Mouse (Mus musculus): ENCODE measurements at regions not wholly inside any gene's neighbourhood (a gene's known extent, or its start where the extent isn't known, plus 50 kb on each side); places are given as distances from the start of the nearest gene placed in this dataset.

DNA sequence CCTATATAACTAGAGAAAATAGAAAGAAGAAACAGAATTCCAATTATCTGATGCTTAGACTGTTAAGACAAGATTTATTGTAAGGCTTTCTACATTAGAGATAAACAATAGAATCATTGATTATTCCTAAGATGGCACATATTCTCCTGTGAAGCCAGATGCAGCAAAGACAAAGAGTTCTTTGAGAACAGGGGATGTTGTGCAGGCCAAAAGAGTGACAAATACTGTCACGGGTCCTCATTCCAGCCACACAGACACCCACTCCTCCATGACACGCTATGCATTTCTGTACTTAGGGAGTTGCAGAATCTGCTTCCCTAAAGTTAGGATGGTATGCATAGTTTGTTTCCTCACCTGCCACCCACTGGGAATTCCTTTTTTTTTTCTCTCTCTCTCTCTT, 245.2 kb downstream of the Sv2b start:
- ATAC-seq (replicated peaks in 1 of 2; ENCODE audit: insufficient read depth in 1 of 2, low FRiP score in 2 of 2, low TSS enrichment in 1 of 2, low read depth in 1 of 2, poor library complexity in 2 of 2, severe bottlenecking in 2 of 2): no peak

DNA sequence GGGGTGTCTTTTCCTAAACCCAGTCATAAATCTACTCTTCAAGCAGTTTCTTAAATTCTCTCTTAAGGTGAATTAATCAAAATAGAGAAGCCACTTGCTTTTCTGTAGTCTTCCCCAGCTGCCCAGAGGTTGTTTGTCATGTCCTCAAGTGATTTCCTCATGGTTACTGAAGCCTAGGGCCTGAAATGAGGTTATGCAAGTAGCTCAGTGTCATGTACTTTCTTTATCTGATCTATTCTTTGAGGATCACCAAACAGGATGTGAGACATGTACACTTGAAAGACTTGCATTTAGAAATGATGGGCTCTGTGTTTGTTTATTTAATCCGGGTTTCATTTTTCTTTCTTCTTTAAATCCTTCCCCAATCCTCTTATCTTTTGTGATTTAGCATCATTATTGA, 258.8 kb downstream of the Sv2b start:
- no peak for ATAC-seq (replicated peaks in 1 of 2; ENCODE audit: insufficient read depth in 1 of 2, low FRiP score in 2 of 2, low TSS enrichment in 1 of 2, low read depth in 1 of 2, poor library complexity in 2 of 2, severe bottlenecking in 2 of 2)

- no peak for ATAC-seq (replicated peaks in 1 of 2; ENCODE audit: insufficient read depth in 1 of 2, low FRiP score in 2 of 2, low TSS enrichment in 1 of 2, low read depth in 1 of 2, poor library complexity in 2 of 2, severe bottlenecking in 2 of 2)
Observed at GRCm38 (mm10) chr7:75049751-75050150, 259.3 kb downstream of the Sv2b start.

GRCm38 (mm10) chr7:75048822-75049221, 260.2 kb downstream of the Sv2b start:
- ATAC-seq (replicated peaks in 1 of 2; ENCODE audit: insufficient read depth in 1 of 2, low FRiP score in 2 of 2, low TSS enrichment in 1 of 2, low read depth in 1 of 2, poor library complexity in 2 of 2, severe bottlenecking in 2 of 2): no peak

DNA sequence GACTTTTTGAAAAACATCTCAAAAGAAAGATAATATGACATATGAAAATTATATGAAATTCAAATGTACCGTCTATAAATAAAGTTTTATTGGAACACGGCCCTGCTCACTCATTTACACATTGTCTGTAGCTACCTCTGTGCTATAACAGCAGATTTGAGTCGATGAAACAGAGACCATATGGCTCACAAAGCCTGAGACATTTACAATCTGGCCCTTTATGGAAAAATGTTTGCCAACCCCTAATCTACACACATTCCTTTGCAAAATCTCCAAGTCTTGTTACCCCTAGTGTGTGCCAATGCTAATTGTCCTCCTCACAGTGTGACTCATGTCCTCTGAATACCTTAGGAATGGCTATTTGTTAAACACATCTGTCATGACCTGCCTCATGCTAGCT, 261.2 kb downstream of the Sv2b start:
- no peak for ATAC-seq (replicated peaks in 1 of 2; ENCODE audit: insufficient read depth in 1 of 2, low FRiP score in 2 of 2, low TSS enrichment in 1 of 2, low read depth in 1 of 2, poor library complexity in 2 of 2, severe bottlenecking in 2 of 2)

GRCm38 (mm10) chr7:75040871-75041270, 268.2 kb downstream of the Sv2b start:
- no peak for ATAC-seq (replicated peaks in 1 of 2; ENCODE audit: insufficient read depth in 1 of 2, low FRiP score in 2 of 2, low TSS enrichment in 1 of 2, low read depth in 1 of 2, poor library complexity in 2 of 2, severe bottlenecking in 2 of 2)

DNA sequence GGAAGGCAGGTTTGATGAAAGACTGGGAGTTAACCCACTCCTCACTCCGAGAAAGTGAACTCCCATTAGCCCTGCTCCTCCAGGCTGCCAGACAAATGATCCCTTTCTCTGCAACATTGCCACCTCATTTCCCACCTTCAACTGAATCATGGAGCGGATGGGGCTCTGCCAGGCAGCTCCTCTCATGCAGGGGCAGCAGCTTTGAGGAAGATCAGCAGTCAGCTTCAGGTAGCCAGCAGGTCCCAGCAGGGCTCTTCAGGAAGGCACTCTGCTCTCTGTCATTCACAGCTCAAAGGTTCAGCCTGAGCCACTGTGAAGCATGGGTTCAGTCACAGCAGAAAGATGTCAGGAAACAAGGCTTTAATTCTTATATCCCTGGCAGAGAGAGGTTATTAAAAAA, 282.9 kb downstream of the Sv2b start:
- no peak for ATAC-seq (replicated peaks in 1 of 2; ENCODE audit: insufficient read depth in 1 of 2, low FRiP score in 2 of 2, low TSS enrichment in 1 of 2, low read depth in 1 of 2, poor library complexity in 2 of 2, severe bottlenecking in 2 of 2)

DNA sequence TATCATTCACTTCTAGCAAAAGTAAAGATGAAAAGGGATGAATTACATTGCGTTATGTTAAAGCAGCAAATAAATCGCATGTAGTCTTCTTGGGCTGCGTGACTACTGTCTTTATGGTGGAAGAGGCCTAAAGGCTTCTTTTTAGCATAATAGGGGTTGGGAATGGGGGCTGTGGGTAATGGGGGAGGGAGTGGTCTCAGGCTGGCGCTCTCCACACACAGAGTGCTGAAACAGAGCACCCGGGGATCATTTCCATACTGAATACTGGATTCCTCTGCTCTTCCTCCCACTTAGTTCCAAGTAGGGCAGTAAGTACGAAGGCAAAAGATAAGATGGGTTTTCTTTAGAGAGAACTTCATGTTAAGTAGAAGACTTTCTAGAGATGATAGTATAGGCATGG, 287.1 kb downstream of the Sv2b start:
- ATAC-seq (replicated peaks in 1 of 2; ENCODE audit: insufficient read depth in 1 of 2, low FRiP score in 2 of 2, low TSS enrichment in 1 of 2, low read depth in 1 of 2, poor library complexity in 2 of 2, severe bottlenecking in 2 of 2): no peak

DNA sequence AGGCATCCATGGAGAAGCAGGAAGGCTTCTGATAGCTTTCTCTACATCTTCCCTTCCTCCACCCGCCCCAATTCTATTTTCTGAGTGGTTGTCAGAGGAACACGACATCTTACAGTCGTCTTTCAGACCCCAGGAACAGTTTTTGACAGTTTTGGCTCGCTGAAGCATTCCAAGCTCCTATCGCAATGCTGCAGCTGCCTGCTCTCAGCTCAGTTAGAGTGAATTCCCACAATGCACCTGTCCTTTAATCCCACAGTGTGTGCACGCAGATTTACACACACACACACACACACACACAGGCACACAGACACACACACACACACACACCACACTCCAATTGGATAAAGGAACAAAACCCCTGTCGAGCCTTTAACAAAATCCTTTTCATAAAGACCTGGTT, 290.4 kb downstream of the Sv2b start:
- no peak for ATAC-seq (replicated peaks in 1 of 2; ENCODE audit: insufficient read depth in 1 of 2, low FRiP score in 2 of 2, low TSS enrichment in 1 of 2, low read depth in 1 of 2, poor library complexity in 2 of 2, severe bottlenecking in 2 of 2)

- no peak for ATAC-seq (replicated peaks in 1 of 2; ENCODE audit: insufficient read depth in 1 of 2, low FRiP score in 2 of 2, low TSS enrichment in 1 of 2, low read depth in 1 of 2, poor library complexity in 2 of 2, severe bottlenecking in 2 of 2)
Observed at GRCm38 (mm10) chr7:75008481-75008880, 300.6 kb downstream of the Sv2b start.

DNA sequence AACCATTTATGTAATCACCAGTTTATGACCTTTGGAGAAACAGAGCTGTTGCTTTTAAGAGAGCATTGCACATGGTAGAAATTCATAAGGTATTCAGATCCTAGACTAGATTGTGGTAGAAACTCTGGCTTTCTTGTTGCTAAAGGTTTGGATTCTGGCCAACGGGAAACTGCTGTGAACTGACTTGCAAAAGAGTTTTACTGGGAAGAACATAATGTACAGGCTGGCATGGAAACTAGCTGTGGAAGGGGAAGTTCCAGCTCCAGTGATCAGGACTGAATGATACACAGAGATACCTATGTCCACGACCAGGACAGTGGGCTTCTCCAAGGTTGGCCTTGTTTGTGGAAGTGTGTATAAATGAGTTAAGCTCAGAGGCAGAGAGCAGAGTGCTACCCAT, 318.9 kb downstream of the Sv2b start:
- 0 out of 4 replicates have a peak, but pooled peaks of 1 of the 2 experiments have one; percentile 17 for ATAC-seq (replicated peaks in 1 of 2; ENCODE audit: insufficient read depth in 1 of 2, low FRiP score in 2 of 2, low TSS enrichment in 1 of 2, low read depth in 1 of 2, poor library complexity in 2 of 2, severe bottlenecking in 2 of 2)

GRCm38 (mm10) chr7:74979479-74979878, 329.6 kb downstream of the Sv2b start:
- ATAC-seq (replicated peaks in 1 of 2; ENCODE audit: insufficient read depth in 1 of 2, low FRiP score in 2 of 2, low TSS enrichment in 1 of 2, low read depth in 1 of 2, poor library complexity in 2 of 2, severe bottlenecking in 2 of 2): no peak

DNA sequence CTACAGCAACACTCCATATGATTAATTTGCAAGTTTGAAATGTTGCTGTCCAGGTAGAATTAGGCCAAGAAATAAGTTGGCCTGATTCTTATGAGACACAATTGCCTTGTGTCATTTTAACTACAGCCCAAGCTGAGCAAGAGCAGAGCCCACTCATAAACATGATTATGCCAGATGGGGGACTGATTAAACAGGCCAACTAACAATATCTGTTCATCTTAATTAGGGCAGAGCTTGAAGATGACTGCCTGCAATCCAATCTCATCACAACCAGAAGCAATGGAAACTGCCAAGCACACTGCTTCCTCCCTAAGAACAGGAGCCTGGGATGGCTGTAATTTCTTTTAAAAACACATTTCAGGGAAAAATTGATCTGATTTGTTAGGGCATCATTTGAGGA, 333.1 kb downstream of the Sv2b start:
- ATAC-seq (replicated peaks in 1 of 2; ENCODE audit: insufficient read depth in 1 of 2, low FRiP score in 2 of 2, low TSS enrichment in 1 of 2, low read depth in 1 of 2, poor library complexity in 2 of 2, severe bottlenecking in 2 of 2): no peak

- ATAC-seq (replicated peaks in 1 of 2; ENCODE audit: insufficient read depth in 1 of 2, low FRiP score in 2 of 2, low TSS enrichment in 1 of 2, low read depth in 1 of 2, poor library complexity in 2 of 2, severe bottlenecking in 2 of 2): peak; percentile 78 to 84
Observed at GRCm38 (mm10) chr7:74974448-74974847, 334.6 kb downstream of the Sv2b start.

DNA sequence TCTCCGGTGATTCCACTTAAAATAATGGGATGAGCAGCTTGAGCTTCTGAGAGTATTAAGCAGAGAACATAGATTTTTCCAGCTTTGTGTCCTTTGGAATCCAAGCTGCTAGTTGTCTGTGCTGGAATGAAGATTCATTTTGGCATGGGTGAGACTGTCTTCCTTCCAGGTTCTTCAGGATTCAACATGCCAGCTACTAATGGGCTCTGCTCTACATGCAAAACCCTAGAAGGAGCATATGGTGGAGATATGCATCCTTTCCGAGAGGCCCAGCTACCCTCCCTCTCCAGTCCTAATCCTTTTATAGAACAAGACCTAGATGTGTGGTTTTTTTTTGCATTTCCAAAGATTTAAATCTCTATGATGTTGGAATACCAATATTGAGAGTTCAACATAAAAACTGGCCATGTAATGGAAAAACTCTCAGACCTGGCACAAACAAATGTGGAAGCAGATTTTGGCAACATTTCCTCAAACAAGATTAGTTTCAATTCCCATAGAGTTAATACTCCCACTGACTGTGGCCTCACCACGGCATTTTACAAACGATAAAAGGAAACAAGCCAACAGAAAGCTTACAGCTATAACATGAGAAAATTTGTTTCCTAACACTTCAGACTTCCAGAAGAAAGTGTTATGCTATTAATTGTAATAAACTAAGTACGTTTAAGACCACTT, 364.5 kb downstream of the Sv2b start:
- ATAC-seq (replicated peaks in 1 of 2; ENCODE audit: insufficient read depth in 1 of 2, low FRiP score in 2 of 2, low TSS enrichment in 1 of 2, low read depth in 1 of 2, poor library complexity in 2 of 2, severe bottlenecking in 2 of 2): no peak

- no peak; a peak in 1 of 4 replicates for ATAC-seq (replicated peaks in 1 of 2; ENCODE audit: insufficient read depth in 1 of 2, low FRiP score in 2 of 2, low TSS enrichment in 1 of 2, low read depth in 1 of 2, poor library complexity in 2 of 2, severe bottlenecking in 2 of 2)
Observed at GRCm38 (mm10) chr7:74942917-74943316, 366.1 kb downstream of the Sv2b start.

GRCm38 (mm10) chr7:74942146-74942545, 366.9 kb downstream of the Sv2b start:
- ATAC-seq (replicated peaks in 1 of 2; ENCODE audit: insufficient read depth in 1 of 2, low FRiP score in 2 of 2, low TSS enrichment in 1 of 2, low read depth in 1 of 2, poor library complexity in 2 of 2, severe bottlenecking in 2 of 2): no peak

DNA sequence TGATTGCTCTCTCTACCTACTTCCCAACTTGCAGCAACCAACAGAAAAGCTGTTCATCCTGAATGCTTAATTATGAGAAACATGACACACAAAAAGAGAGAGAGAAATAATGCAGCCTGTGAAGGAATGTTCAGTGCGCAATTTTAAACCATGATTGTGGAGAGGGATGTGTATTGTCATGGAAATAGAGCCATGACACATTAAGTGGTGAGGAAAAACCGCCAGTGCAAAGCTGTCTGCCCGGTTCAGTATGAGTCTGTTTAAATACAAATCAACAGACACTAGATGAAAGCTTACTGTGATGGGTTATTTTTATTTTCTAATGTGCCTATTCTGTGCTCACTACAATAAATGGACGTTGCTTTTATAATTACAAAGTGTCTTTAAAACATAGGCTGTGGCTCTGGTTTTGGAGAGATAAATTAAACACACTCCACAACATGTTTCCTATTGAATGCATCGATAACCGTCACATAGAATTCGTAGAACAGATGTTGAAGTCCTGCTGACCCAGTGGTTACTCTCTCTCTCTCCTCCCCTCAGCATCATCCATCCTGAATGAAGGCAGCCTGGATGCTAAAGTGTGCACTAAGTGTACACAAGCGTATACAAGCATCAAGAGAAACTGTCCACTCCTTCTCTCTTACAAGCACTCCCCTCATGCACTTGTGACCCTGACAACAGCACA, 374.7 kb upstream of the Slco3a1 start:
- ATAC-seq (replicated peaks in 1 of 2; ENCODE audit: insufficient read depth in 1 of 2, low FRiP score in 2 of 2, low TSS enrichment in 1 of 2, low read depth in 1 of 2, poor library complexity in 2 of 2, severe bottlenecking in 2 of 2): peak in 1 of 2 experiments; percentile 27; a peak in 1 of 4 replicates

Data from hematopoietic stem cell, adult 5-6 weeks (primary cell).